Mouse (Mus musculus): ENCODE results near the gene Mgea5.

The Mgea5 gene

GRCm38 (mm10) chr19:45747028-45747867, 36.4 kb downstream of the Mgea5 start:
- peak; percentile 88 for DNase-seq

- DNase-seq, result peak; percentile 73
Measured at GRCm38 (mm10) chr19:45746153-45747020, 37.2 kb downstream of the Mgea5 start.

- DNase-seq, result no peak
Measured at GRCm38 (mm10) chr19:45745344-45746152, 38.1 kb downstream of the Mgea5 start.

GRCm38 (mm10) chr19:45743619-45744018, 40.0 kb downstream of the Mgea5 start:
- DNase-seq, result no peak

GRCm38 (mm10) chr19:45742984-45743575, 40.6 kb downstream of the Mgea5 start:
- DNase-seq, result no peak

GRCm38 (mm10) chr19:45742218-45742983, 41.2 kb downstream of the Mgea5 start, which contains the start of gene Fgf8:
Fgf8 (minus strand) TSS chr19:45742915.
- no peak for DNase-seq

- DNase-seq, result no peak
Measured at GRCm38 (mm10) chr19:45741431-45742217, 42.0 kb downstream of the Mgea5 start.

- no peak for DNase-seq
Measured at GRCm38 (mm10) chr19:45740817-45741216, 42.8 kb downstream of the Mgea5 start.

GRCm38 (mm10) chr19:45740233-45740632, 43.4 kb downstream of the Mgea5 start:
- no peak for DNase-seq

- DNase-seq, result no peak
Measured at GRCm38 (mm10) chr19:45738521-45738920, 45.1 kb downstream of the Mgea5 start.

GRCm38 (mm10) chr19:45737846-45738484, 45.7 kb downstream of the Mgea5 start:
- DNase-seq, result no peak

GRCm38 (mm10) chr19:45737208-45737845, 46.3 kb downstream of the Mgea5 start:
- no peak for DNase-seq

GRCm38 (mm10) chr19:45736855-45737207, 46.8 kb downstream of the Mgea5 start:
- no peak for DNase-seq

- no peak for DNase-seq
Measured at GRCm38 (mm10) chr19:45736241-45736640, 47.4 kb downstream of the Mgea5 start.

- no peak for DNase-seq
Measured at GRCm38 (mm10) chr19:45734762-45735161, 48.9 kb downstream of the Mgea5 start.

- no peak for DNase-seq
Measured at GRCm38 (mm10) chr19:45734191-45734590, 49.4 kb downstream of the Mgea5 start.

GRCm38 (mm10) chr19:45733564-45733963, 50.1 kb downstream of the Mgea5 start:
- DNase-seq, result no peak

GRCm38 (mm10) chr19:45731658-45732057, 52.0 kb downstream of the Mgea5 start:
- DNase-seq, result no peak

GRCm38 (mm10) chr19:45730042-45730441, 53.6 kb downstream of the Mgea5 start:
- no peak for DNase-seq

- DNase-seq, result no peak
Measured at GRCm38 (mm10) chr19:45727231-45727630, 56.4 kb downstream of the Mgea5 start.

Measured in right cerebral cortex, postnatal 14 days (tissue).